Mouse (Mus musculus) lung, embryonic 15.5 days (tissue): ENCODE measurements around the gene Banp. TPM values are rescaled to one million over a fixed set of nuclear protein-coding genes. Genes with fewer than 3 reads are reported as not detected.

Experiments used
- ATAC-seq: fragments of 200-750 bp; cut with Nextera tagmentation; 2 replicates; pipeline ENCODE4 v1.8.0; 2017; ENCODE audit warnings: moderate number of reproducible peaks, borderline replicate concordance; ENCODE audit not compliant: low FRiP score, low TSS enrichment; ENCODE audit errors: extremely low read depth
- H3K27ac ChIP-seq: fragments of 300-500 bp; sonication (generic); 2 replicates; pipeline ENCODE4 v1.5.1; 2015; ENCODE audit warnings: moderate library complexity, mild to moderate bottlenecking, inconsistent platforms
- H3K27me3 ChIP-seq: fragments of 300-500 bp; sonication (generic); 2 replicates; pipeline ENCODE4 v1.6.1; 2015; ENCODE audit warnings: inconsistent platforms
- H3K36me3 ChIP-seq: fragments of 300-500 bp; sonication (generic); 2 replicates; pipeline ENCODE4 v1.6.1; 2015; ENCODE audit warnings: inconsistent platforms
- H3K4me1 ChIP-seq: fragments of 300-500 bp; sonication (generic); 2 replicates; pipeline ENCODE4 v1.6.1; 2015; ENCODE audit warnings: inconsistent platforms
- H3K4me2 ChIP-seq: fragments of 300-500 bp; sonication (generic); 2 replicates; pipeline ENCODE4 v1.6.1; 2015; ENCODE audit warnings: inconsistent platforms, mild to moderate bottlenecking, moderate library complexity
- H3K4me3 ChIP-seq: fragments of 300-500 bp; sonication (generic); 2 replicates; pipeline ENCODE4 v1.5.1; 2015; ENCODE audit warnings: mild to moderate bottlenecking, inconsistent platforms
- H3K9ac ChIP-seq: fragments of 300-500 bp; sonication (generic); 2 replicates; pipeline ENCODE4 v1.6.1; 2015; ENCODE audit warnings: inconsistent platforms
- H3K9me3 ChIP-seq: fragments of 300-500 bp; sonication (generic); 2 replicates; pipeline ENCODE4 v1.6.1; 2016; ENCODE audit warnings: inconsistent platforms
- WGBS: fragments of 180-500 bp; shearing (Covaris S2); methylation state at CpG from one replicate; pipeline ENCODE4 v1.1.7; 2015; 5-methylcytosine and 5-hydroxymethylcytosine counted together
- polyA plus RNA-seq: library from polyadenylated mRNA; unstranded; fragments of >200 nt; fragmentation: Nextera tagmentation; extraction: Ambion mirVana; gene quantifications from 2 replicates; pipeline ENCODE4 v1.2.1, GENCODE M21; 2015

Banp gene
- polyA plus RNA-seq, 1 experiment from 2014 or later: 50.4 TPM

DNA sequence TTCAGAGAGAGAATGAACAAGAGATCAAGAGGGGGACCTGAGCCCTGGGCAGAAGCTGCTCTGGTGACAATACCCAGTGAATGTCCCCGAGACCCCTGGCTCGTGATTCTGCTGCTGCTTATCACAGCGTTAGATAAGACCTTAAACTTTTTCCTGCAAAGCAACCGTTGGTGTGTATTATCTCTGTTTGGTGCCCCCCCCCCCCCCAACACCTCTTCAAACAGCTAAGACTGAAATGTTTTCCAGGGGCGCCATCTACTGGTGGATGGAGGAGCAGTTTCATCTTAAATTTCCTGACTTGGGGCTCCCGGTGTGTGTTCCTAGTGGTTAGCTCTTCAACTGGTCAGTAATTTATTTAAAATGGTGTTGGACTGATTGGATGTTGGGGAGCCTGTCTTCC, 39.9 kb upstream of the Banp start:
- WGBS: under 1% methylated on average over 6 of the region's 6 CpGs
- H3K36me3 ChIP-seq: no peaks in the 10 kb centered on the region
- H3K9ac ChIP-seq: no peak overlapping the region
- no peak overlapping the region for H3K4me2 ChIP-seq
- H3K4me1 ChIP-seq: peaks cover 43% of the 10 kb centered on the region
- no peak overlapping the region for H3K4me3 ChIP-seq
- H3K9me3 ChIP-seq: no peaks in the 10 kb centered on the region
- ATAC-seq: no peak
- H3K27me3 ChIP-seq: peaks cover 6% of the 10 kb centered on the region; the same call in 1 of the 2 replicates
- no peak overlapping the region for H3K27ac ChIP-seq

GRCm38 (mm10) chr8:121911400-121911799, 38.1 kb upstream of the Banp start:
- WGBS: 79% methylated on average over 6 of the region's 6 CpGs
- peaks cover 6% of the 10 kb centered on the region; the same call in 1 of the 2 replicates for H3K27me3 ChIP-seq
- H3K4me3 ChIP-seq: no peak overlapping the region
- no peak overlapping the region for H3K4me2 ChIP-seq
- no peak for ATAC-seq
- H3K27ac ChIP-seq: no peak overlapping the region
- H3K36me3 ChIP-seq: no peaks in the 10 kb centered on the region
- peaks cover 26% of the 10 kb centered on the region for H3K4me1 ChIP-seq
- no peak overlapping the region for H3K9ac ChIP-seq
- H3K9me3 ChIP-seq: no peaks in the 10 kb centered on the region

DNA sequence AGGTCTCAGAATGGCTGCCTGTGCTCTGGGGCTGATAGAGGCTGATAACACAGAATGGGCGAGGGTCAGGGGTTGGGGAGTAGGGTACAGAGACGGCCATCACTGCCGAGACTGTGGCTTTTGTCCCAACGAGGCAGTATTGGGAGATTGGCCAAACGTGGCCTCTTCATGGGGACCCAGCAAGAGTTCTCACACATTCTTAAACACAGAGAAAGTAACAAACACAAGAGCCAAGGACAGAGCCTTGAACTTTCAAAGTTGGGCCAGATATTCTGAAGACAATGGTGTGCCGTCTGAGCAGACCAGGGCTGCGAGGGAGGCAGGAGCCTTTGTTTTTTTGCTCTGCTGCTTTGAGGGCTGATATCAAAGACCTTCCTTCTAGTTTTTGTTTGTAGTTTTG, 37.6 kb upstream of the Banp start:
- Histone ChIP-seq H3K27me3 (peaks cover 6% of the 10 kb centered on the region; the same call in 1 of the 2 replicates), H3K27ac (no peak overlapping the region), H3K4me3 (no peak overlapping the region), H3K4me2 (no peak overlapping the region), H3K4me1 (peaks cover 21% of the 10 kb centered on the region), H3K9ac (no peak overlapping the region), H3K9me3 (no peaks in the 10 kb centered on the region), H3K36me3 (no peaks in the 10 kb centered on the region)
- 66% methylated on average over 7 of the region's 7 CpGs for WGBS
- no peak for ATAC-seq

GRCm38 (mm10) chr8:121912831-121913230, 36.7 kb upstream of the Banp start:
- ATAC-seq: no peak
- H3K27ac ChIP-seq: no peak overlapping the region
- peaks cover 20% of the 10 kb centered on the region for H3K4me1 ChIP-seq
- no peaks in the 10 kb centered on the region for H3K9me3 ChIP-seq
- peaks cover 6% of the 10 kb centered on the region; the same call in 1 of the 2 replicates for H3K27me3 ChIP-seq
- no peaks in the 10 kb centered on the region for H3K36me3 ChIP-seq
- no peak overlapping the region for H3K9ac ChIP-seq
- no peak overlapping the region for H3K4me3 ChIP-seq
- WGBS: 63% methylated on average over 3 of the region's 3 CpGs
- H3K4me2 ChIP-seq: no peak overlapping the region

- Histone ChIP-seq H3K9me3 (no peaks in the 10 kb centered on the region), H3K4me3 (no peak overlapping the region), H3K27ac (no peak overlapping the region), H3K4me2 (no peak overlapping the region), H3K4me1 (peaks cover 14% of the 10 kb centered on the region), H3K9ac (no peak overlapping the region), H3K27me3 (peaks cover 6% of the 10 kb centered on the region; the same call in 1 of the 2 replicates), H3K36me3 (no peaks in the 10 kb centered on the region)
- WGBS: 65% methylated on average over 8 of the region's 8 CpGs
- ATAC-seq: no peak
Measured at GRCm38 (mm10) chr8:121913378-121913777, 36.2 kb upstream of the Banp start.

- WGBS: 42% methylated on average over 4 of the region's 4 CpGs
- no peaks in the 10 kb centered on the region for H3K9me3 ChIP-seq
- ATAC-seq: no peak
- H3K4me3 ChIP-seq: no peak overlapping the region
- no peak overlapping the region for H3K27ac ChIP-seq
- no peaks in the 10 kb centered on the region for H3K27me3 ChIP-seq
- no peak overlapping the region for H3K9ac ChIP-seq
- no peaks in the 10 kb centered on the region for H3K36me3 ChIP-seq
- no peak overlapping the region for H3K4me2 ChIP-seq
- H3K4me1 ChIP-seq: peaks cover 23% of the 10 kb centered on the region
Measured at GRCm38 (mm10) chr8:121919158-121919557, 30.4 kb upstream of the Banp start.

DNA sequence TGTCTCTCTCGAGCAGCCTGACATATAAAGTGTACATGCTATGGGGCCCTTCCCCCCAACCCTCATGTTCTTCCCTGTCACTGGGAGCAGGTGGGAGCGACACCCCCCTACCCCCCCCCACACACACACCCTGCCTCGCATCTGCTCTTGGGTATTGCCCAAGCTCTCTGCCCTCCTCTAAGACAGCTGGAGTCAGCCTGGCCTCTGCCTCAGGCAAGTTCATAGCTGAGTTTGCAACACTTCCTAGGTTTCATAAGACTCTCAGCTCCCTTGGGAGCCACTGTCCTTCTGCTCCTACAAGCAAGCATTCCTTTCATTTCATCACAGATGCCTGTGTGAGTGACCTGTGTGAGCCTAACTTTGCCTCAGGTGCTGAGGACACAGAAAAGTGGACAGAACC, 29.8 kb upstream of the Banp start:
- Histone ChIP-seq H3K36me3 (no peaks in the 10 kb centered on the region), H3K9me3 (no peaks in the 10 kb centered on the region), H3K9ac (no peak overlapping the region), H3K4me3 (no peak overlapping the region), H3K27me3 (no peaks in the 10 kb centered on the region), H3K4me1 (peaks cover 23% of the 10 kb centered on the region), H3K4me2 (no peak overlapping the region), H3K27ac (no peak overlapping the region)
- WGBS: 22% methylated on average over 3 of the region's 3 CpGs
- no peak for ATAC-seq

DNA sequence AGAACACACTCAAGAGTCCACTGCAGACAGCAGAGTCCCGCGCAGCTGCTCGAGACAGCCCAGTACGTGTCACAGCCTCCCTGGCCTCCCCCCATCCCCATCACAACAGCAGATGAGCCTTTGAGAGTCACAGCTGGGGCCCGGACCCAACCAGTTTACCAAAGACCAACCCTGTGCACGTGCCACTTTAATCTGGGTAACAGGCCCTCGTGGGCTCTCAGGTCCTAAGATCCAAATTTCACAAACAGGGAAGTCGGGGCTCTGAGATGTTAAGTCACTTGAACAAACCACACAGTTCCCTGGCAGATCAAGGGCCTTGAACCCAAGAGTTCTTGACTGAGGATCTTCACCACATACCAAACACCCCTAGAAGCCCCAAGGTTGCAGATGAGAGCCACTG, 28.0 kb upstream of the Banp start:
- Histone ChIP-seq H3K4me2 (no peak overlapping the region), H3K27ac (peak overlapping the region; percentile 54), H3K9ac (no peak overlapping the region), H3K4me3 (no peak overlapping the region), H3K4me1 (peaks cover 23% of the 10 kb centered on the region), H3K36me3 (no peaks in the 10 kb centered on the region), H3K9me3 (no peaks in the 10 kb centered on the region), H3K27me3 (no peaks in the 10 kb centered on the region)
- 39% methylated on average over 8 of the region's 8 CpGs for WGBS
- peak; percentile 35; the same call in 1 of the 2 replicates for ATAC-seq

DNA sequence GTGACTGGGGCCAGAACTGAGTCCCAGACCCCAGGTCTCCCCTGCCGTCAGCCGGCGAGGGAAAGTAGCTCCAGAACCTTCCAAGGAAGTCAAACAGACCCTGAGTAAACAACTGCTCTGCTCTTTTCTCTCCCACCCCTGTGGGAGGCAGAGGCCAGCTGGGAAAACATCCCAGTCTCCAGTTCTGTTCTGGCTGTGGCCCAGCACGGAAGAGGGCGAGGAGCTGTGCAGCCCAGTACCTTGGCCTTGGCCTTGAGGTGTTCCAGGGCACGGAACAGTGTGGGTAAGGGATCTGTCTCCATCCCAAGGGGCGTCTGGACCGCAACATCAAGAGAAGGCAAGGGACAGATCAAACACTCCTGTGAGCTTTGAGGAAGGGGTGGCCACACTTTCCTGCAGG, 27.4 kb upstream of the Banp start:
- Histone ChIP-seq H3K27ac (peak overlapping the region; percentile 54), H3K4me1 (peaks cover 23% of the 10 kb centered on the region), H3K4me3 (no peak overlapping the region), H3K27me3 (no peaks in the 10 kb centered on the region), H3K9ac (no peak overlapping the region), H3K9me3 (no peaks in the 10 kb centered on the region), H3K36me3 (no peaks in the 10 kb centered on the region), H3K4me2 (no peak overlapping the region)
- ATAC-seq: peak; percentile 66; the same call in 1 of the 2 replicates
- WGBS: 12% methylated on average over 8 of the region's 8 CpGs

- Histone ChIP-seq H3K36me3 (no peaks in the 10 kb centered on the region), H3K27me3 (no peaks in the 10 kb centered on the region), H3K4me3 (no peak overlapping the region), H3K4me1 (peaks cover 22% of the 10 kb centered on the region), H3K9ac (no peak overlapping the region), H3K27ac (no peak overlapping the region), H3K9me3 (no peaks in the 10 kb centered on the region), H3K4me2 (no peak overlapping the region)
- whole genome bisulfite sequencing: 76% methylated on average over 5 of the region's 5 CpGs
- ATAC-seq: no peak
Measured at GRCm38 (mm10) chr8:121924681-121925080, 24.9 kb upstream of the Banp start.

- WGBS: 28% methylated on average over 10 of the region's 10 CpGs
- Histone ChIP-seq H3K36me3 (no peaks in the 10 kb centered on the region), H3K9ac (no peak overlapping the region), H3K9me3 (no peaks in the 10 kb centered on the region), H3K4me1 (peaks cover 20% of the 10 kb centered on the region), H3K4me2 (no peak overlapping the region), H3K4me3 (no peak overlapping the region), H3K27me3 (no peaks in the 10 kb centered on the region), H3K27ac (no peak overlapping the region)
- ATAC-seq: no peak
Measured at GRCm38 (mm10) chr8:121925624-121926023, 23.9 kb upstream of the Banp start.

- Histone ChIP-seq H3K27me3 (no peaks in the 10 kb centered on the region), H3K4me1 (peaks cover 16% of the 10 kb centered on the region), H3K4me2 (no peak overlapping the region), H3K36me3 (no peaks in the 10 kb centered on the region), H3K4me3 (no peak overlapping the region), H3K9me3 (no peaks in the 10 kb centered on the region), H3K27ac (no peak overlapping the region), H3K9ac (no peak overlapping the region)
- no peak for ATAC-seq
- WGBS: 62% methylated on average over 8 of the region's 8 CpGs
Measured at GRCm38 (mm10) chr8:121926266-121926665, 23.3 kb upstream of the Banp start.

DNA sequence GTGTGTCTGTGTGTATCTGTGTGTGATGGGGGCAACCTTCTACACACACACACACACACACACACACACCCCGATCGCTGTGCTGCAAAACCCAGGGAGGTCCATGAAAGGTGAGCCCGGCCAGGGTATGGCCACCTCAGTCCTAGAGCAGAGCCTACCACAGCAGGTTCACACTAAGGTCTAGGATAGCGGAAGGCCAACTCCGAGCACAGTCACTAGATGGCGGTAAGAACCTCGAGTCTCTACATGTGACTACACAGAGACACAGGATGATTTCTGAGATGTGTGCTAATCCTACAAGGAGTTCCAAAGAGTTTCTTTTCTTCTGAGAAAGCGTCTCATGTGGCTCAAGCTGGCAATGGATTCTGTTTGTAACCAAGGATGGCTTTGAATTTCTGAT, 22.2 kb upstream of the Banp start:
- peak; percentile 50; the same call in 1 of the 2 replicates for ATAC-seq
- Histone ChIP-seq H3K9me3 (no peaks in the 10 kb centered on the region), H3K4me2 (no peak overlapping the region), H3K27ac (no peak overlapping the region), H3K4me3 (no peak overlapping the region), H3K9ac (no peak overlapping the region), H3K27me3 (no peaks in the 10 kb centered on the region), H3K4me1 (peaks cover 5% of the 10 kb centered on the region), H3K36me3 (no peaks in the 10 kb centered on the region)
- WGBS: 43% methylated on average over 8 of the region's 8 CpGs
